Mouse (Mus musculus) layer of hippocampus, adult 2 months (tissue): ENCODE measurements around the gene Mrps18a. TPM values are rescaled to one million over a fixed set of nuclear protein-coding genes. Genes with fewer than 3 reads are reported as not detected.

Experiments used
- DNase-seq, 2 experiments: peaks; one replicate each; pipeline ENCODE4 v3.0.0; 2022; ENCODE audit warnings: low spot score in 2 of 2
- H3K27ac ChIP-seq: fragments of 200-600 bp; 2 replicates; pipeline ENCODE4 v1.8.1; 2022
- H3K4me3 ChIP-seq: fragments of 200-600 bp; 2 replicates; pipeline ENCODE4 v1.8.1; 2022; ENCODE audit warnings: mild to moderate bottlenecking
- CTCF ChIP-seq: fragments of 200-600 bp; conservative IDR thresholded peaks from 2 replicates; pipeline ENCODE4 v1.8.1; 2022; ENCODE audit warnings: antibody characterized with exemption, mild to moderate bottlenecking, moderate library complexity
- total RNA-seq, 2 experiments: library from RNA; stranded (reverse); gene quantifications; 2 replicates each; pipeline ENCODE4 v1.2.3; 2021

Mrps18a gene
- total RNA-seq, 2 experiments from 2014 or later, result 81.1 to 82.5 TPM

GRCm38 (mm10) chr17:46161179-46161578 is 50.4 kb downstream of the Mrps18a start:
- no peak for TF ChIP-seq CTCF
- H3K4me3 ChIP-seq, result peak overlapping the region; percentile 92
- DNase-seq, result no peak
- H3K27ac ChIP-seq, result peak overlapping the region; percentile 90

- DNase-seq, result no peak
- Histone ChIP-seq H3K27ac (peak overlapping the region; percentile 90), H3K4me3 (peak overlapping the region; percentile 92)
- no peak for TF ChIP-seq CTCF
These were observed 50.9 kb downstream of the Mrps18a start for GRCm38 (mm10) chr17:46161710-46162109.

- no peak for TF ChIP-seq CTCF
- DNase-seq, result no peak
- Histone ChIP-seq H3K4me3 (no peak overlapping the region), H3K27ac (no peak overlapping the region)
These were observed 51.8 kb downstream of the Mrps18a start for GRCm38 (mm10) chr17:46162551-46162950.

- DNase-seq, result no peak
- H3K4me3 ChIP-seq, result no peak overlapping the region
- H3K27ac ChIP-seq, result no peak overlapping the region
- TF ChIP-seq CTCF, result no peak
These were observed 52.2 kb downstream of the Mrps18a start for GRCm38 (mm10) chr17:46162951-46163421.

- H3K27ac ChIP-seq, result no peak overlapping the region
- no peak for TF ChIP-seq CTCF
These were observed 53.5 kb downstream of the Mrps18a start for GRCm38 (mm10) chr17:46164301-46164700.

GRCm38 (mm10) chr17:46164791-46165190 is 54.0 kb downstream of the Mrps18a start:
- TF ChIP-seq CTCF, result no peak
- Histone ChIP-seq H3K27ac (no peak overlapping the region), H3K4me3 (no peak overlapping the region)
- DNase-seq, result no peak

More at GRCm38 (mm10) chr17:46164301-46164700, 53.5 kb downstream of the Mrps18a start:
- no peak overlapping the region for H3K4me3 ChIP-seq
- no peak for DNase-seq

- Histone ChIP-seq H3K4me3 (no peak overlapping the region), H3K27ac (no peak overlapping the region)
- no peak for TF ChIP-seq CTCF
- DNase-seq, result no peak
These were observed 54.7 kb downstream of the Mrps18a start for GRCm38 (mm10) chr17:46165460-46165859.

- Histone ChIP-seq H3K4me3 (no peak overlapping the region), H3K27ac (peak overlapping the region; percentile 39; the same call in 1 of the 2 replicates)
- DNase-seq, result no peak
- no peak for TF ChIP-seq CTCF
These were observed 55.5 kb downstream of the Mrps18a start for GRCm38 (mm10) chr17:46166270-46166669.

- no peak overlapping the region for H3K4me3 ChIP-seq
- peak; percentile 68 for TF ChIP-seq CTCF
- DNase-seq, result peak in 1 of 2 experiments; percentile 47
- peak overlapping the region; percentile 39; the same call in 1 of the 2 replicates for H3K27ac ChIP-seq
These were observed 56.2 kb downstream of the Mrps18a start for GRCm38 (mm10) chr17:46167014-46167413.

- Histone ChIP-seq H3K4me3 (no peak overlapping the region), H3K27ac (no peak overlapping the region)
- no peak for TF ChIP-seq CTCF
- no peak for DNase-seq
These were observed 57.5 kb downstream of the Mrps18a start for GRCm38 (mm10) chr17:46168318-46168717.

- no peak overlapping the region for H3K4me3 ChIP-seq
- DNase-seq, result no peak
- H3K27ac ChIP-seq, result no peak overlapping the region
- TF ChIP-seq CTCF, result no peak
These were observed 58.0 kb downstream of the Mrps18a start for GRCm38 (mm10) chr17:46168768-46169167.

GRCm38 (mm10) chr17:46170538-46170937 is 59.8 kb downstream of the Mrps18a start:
- DNase-seq, result no peak
- peak; percentile 80 for TF ChIP-seq CTCF
- no peak overlapping the region for H3K27ac ChIP-seq

More at GRCm38 (mm10) chr17:46170538-46170937, 59.8 kb downstream of the Mrps18a start:
- no peak overlapping the region for H3K4me3 ChIP-seq

Other genes starting within 250 kb of the Mrps18a start
- gene Vegfa, start 78.6 kb upstream of the Mrps18a start, total RNA-seq, result 10 to 100 TPM; 76.3 to 77.9 TPM
- gene Rsph9, start 33.2 kb downstream of the Mrps18a start, total RNA-seq, result 10 to 100 TPM; 27.4 to 28.8 TPM
- gene Mad2l1bp, start 42.6 kb downstream of the Mrps18a start, total RNA-seq, result 10 to 100 TPM in 1 of 2 experiments, 1 to 10 TPM in 1; 7.9 to 10.5 TPM
- gene Gtpbp2, start 50.0 kb downstream of the Mrps18a start, total RNA-seq, result 100 to 1,000 TPM; 118 to 138 TPM
- gene Polh, start 91.7 kb downstream of the Mrps18a start, total RNA-seq, result 1 to 10 TPM; 5.4 to 6.0 TPM
- gene Xpo5, start 91.8 kb downstream of the Mrps18a start, total RNA-seq, result 10 to 100 TPM; 44.0 to 48.3 TPM
- 10 to 100 TPM; 37.6 to 39.0 TPM for gene Polr1c, start 137.1 kb downstream of the Mrps18a start, total RNA-seq
- 10 to 100 TPM; 80.3 to 95.2 TPM for gene Yipf3, start 137.1 kb downstream of the Mrps18a start, total RNA-seq
- 10 to 100 TPM; 57.3 to 58.2 TPM for gene Lrrc73, start 142.5 kb downstream of the Mrps18a start, total RNA-seq
- gene Tjap1, start 172.0 kb downstream of the Mrps18a start, total RNA-seq, result 10 to 100 TPM; 54.0 to 56.7 TPM
- 10 to 100 TPM; 52.5 to 53.5 TPM for gene Dlk2, start 186.4 kb downstream of the Mrps18a start, total RNA-seq
- gene Abcc10, start 217.4 kb downstream of the Mrps18a start, total RNA-seq, result 1 to 10 TPM; 8.9 to 9.7 TPM